Mouse (Mus musculus) bone marrow macrophage, adult 2 months (primary cell): ENCODE measurements around the gene Mkln1.

Source experiments
- CTCF ChIP-seq: IDR thresholded peaks from 2 replicates; pipeline ENCODE4 v1.5.1; 2012; ENCODE audit warnings: low read depth, mild to moderate bottlenecking, low read length, moderate library complexity
- POLR2A ChIP-seq: IDR thresholded peaks from 2 replicates; pipeline ENCODE4 v1.6.1; 2012; ENCODE audit warnings: mild to moderate bottlenecking, low read depth, low read length, borderline replicate concordance

GRCm38 (mm10) chr6:31397775-31398430, 632 bp upstream of the Mkln1 start:
- TF ChIP-seq CTCF (no peak), POLR2A (no peak)
